Mouse (Mus musculus): ENCODE data around the gene Sgcb. TPM values are rescaled to one million over a fixed set of nuclear protein-coding genes. Genes with fewer than 3 reads are reported as not detected.
"Not testable (repeated sequence)": the region's sequence is repeated elsewhere in the genome, so short reads cannot be mapped to it uniquely, and the experiment has no call there.

Gene Sgcb
- polyA plus RNA-seq, 1 experiment: 3.0 TPM

- WGBS: 54% methylated on average over 7 of the region's 7 CpGs
- DNase-seq (ENCODE audit: low read depth, low spot score): no peak
These were observed 62.1 kb downstream of the Sgcb start for GRCm38 (mm10) chr5:73585212-73586115.

- WGBS: 76% methylated on average over 6 of the region's 6 CpGs
- DNase-seq (ENCODE audit: low read depth, low spot score): not testable (repeated sequence)
These were observed 63.6 kb downstream of the Sgcb start for GRCm38 (mm10) chr5:73584011-73584410.

Other genes starting within 250 kb of the Sgcb start
- gene Cwh43, start 241.7 kb downstream of the Sgcb start, polyA plus RNA-seq (2012; rRNA removed): 0.32 and 0.36 TPM in 2 replicates
- 3.9 and 5.4 TPM in 2 replicates for gene Dcun1d4, start 166.8 kb downstream of the Sgcb start, polyA plus RNA-seq (2012; rRNA removed)
- 15.2 and 26.0 TPM in 2 replicates for gene Lrrc66, start 15.3 kb downstream of the Sgcb start, polyA plus RNA-seq (2012; rRNA removed)
- not detected in 2 replicates for gene Spata18, start 3.6 kb upstream of the Sgcb start, polyA plus RNA-seq (2012; rRNA removed)